Mouse (Mus musculus) left cerebral cortex, adult 11 months (tissue): ENCODE measurements around the gene Bpgm.

ENCODE experiments used
- DNase-seq: peaks from one replicate; pipeline ENCODE4 v3.0.0; 2022; ENCODE audit warnings: low spot score

The Bpgm gene

DNA sequence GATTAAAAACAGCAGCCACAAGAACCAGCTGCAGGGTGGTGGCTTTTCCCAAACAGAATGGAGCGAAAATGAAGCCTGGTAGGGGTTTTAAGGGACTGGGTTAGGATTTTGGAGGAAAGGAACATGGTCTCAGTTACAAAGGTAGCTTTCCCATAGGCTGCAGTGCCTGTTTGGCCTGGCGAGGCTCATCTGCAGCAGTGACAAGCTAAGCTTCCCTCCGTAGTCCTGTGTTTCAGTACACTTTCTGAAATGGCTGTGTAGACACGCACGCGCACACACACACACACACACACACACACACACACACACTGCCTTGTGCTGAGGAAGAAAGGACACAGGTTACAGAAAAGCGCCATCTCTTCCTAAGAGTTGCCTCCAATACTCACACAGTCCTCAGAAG is 7.8 kb downstream of the Bpgm start:
- DNase-seq: no peak

DNA sequence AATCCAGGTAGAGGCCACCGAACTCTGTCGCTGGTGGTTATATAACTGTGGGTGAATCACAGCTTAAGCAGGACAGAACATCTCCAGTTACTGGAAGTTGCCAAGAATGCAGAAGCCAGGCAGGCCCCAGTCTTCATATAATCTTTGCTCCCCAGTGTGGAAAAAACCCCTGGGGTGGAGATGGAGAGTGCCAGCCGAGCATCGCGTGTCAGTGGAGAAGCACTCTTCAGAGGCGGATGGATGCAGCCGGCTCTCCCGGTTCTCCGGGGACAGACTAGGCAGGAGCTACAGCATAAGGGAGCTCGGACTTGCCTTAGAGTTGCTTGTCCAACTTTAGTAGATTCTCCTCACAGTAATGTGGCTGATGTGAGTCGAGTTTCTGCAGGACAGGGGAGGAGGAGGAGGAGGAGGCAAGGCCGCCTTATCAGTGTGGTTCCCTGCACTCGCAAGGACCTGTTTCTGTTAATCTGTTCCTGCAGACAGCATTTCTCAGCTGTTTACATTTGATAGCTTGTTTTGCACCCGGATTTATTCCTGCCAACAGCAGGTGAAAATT is 10.1 kb downstream of the Bpgm start:
- DNase-seq: no peak

DNA sequence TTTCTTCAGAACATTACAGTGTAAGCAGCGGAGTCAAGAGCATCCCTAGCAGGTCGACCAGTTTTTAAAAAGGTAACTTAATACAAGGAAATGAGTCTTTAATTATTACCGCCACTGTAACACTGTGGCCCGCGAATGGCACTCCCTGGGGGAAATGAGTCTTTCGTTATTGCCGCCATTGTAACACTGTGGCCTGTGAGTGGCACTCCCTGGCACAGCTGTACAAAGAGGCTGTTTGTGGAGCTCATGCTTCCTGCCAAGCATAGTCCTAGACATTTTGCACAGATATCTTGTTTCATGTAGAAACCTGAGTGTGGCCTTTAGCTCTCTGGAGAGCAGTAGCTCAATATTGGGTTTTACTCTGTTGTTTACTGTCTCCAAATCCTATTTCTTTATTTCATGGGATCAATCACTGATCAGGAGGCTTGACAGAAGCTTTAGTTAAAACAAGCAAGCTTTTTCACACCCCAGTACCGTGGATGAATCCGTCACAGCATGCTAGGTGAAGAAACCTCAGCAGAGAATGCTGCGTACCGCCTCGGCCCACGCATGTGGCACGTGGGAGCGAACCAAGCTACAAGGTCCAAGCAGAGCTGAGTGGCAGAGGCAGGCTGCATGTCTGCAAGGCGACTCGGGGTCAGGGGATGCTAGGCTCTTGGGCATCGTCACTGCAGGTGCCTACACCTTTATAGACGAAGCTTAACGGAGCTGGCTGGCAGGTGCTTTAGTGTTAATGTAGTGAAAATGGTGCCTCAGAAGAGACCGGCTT is 17.5 kb downstream of the Bpgm start:
- no peak for DNase-seq

DNA sequence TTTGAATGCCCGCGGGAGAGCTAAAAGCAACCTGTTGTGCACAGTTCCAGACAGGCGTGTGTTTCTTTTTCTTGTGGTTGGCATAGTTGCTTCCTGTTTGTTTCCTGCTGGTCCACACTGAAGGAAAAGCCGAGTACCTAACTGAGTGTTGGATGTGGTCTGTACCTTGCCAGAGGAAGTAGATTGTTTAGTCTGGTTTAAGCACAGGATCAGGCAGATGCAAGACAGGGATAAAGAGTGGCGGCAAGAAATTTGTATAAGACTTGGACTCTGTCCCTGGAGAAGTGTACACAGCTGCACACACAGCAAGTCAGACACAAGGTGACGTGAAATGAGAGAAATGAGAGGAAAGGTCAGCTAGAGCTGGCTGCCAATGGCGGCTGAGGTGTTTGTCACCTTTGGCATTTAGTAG is 19.1 kb downstream of the Bpgm start:
- no peak for DNase-seq

DNA sequence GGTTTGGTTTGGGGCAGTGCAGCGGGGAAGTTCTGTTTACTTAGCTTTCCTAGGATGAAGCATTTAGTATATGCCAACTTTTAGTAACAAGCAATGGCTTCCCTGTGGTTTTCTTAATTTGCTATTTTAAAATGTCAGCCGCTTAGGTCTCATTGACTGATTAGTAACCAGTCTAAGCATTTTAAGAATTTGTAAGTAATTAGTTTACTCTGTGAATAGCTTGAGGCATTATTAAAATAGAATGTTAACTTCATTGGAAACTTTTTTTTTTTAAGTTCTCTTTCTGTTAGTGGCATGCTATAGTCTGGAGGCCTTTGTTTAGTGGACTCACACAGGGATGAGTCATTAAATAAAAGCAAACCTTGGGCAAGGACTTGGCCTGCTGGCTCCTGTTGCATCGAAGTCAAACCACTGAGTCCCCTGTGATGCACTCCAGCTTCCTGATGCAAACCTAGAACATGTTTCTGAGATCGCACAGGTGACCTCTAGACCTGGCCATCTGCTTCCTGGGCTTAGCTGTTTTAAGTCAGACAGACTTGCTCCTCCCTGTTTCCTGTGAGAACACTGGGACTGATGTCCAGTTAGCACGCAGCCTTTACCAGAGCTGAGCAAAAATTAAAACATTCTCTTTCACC is 22.1 kb downstream of the Bpgm start:
- DNase-seq: no peak

DNA sequence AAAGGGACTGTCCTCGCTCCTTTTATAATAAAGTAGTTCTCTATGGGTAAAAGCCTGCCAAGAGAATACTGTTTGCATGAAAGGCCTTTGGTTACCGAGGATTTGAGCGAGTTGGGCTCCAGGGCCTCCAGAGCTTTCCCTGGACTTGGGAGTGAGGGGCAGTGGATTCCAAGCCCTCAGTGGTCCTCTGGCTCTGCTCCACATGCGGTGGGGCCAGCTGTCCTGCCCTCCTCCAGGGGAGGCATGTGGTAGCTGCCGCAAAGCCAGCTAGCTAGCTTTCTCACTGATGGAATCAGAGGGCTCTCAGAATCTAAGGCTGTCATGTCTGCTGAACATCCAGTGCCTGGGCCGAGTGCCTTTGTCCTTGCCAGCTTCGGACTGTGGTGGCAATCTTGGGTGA is 26.3 kb downstream of the Bpgm start:
- DNase-seq: no peak

DNA sequence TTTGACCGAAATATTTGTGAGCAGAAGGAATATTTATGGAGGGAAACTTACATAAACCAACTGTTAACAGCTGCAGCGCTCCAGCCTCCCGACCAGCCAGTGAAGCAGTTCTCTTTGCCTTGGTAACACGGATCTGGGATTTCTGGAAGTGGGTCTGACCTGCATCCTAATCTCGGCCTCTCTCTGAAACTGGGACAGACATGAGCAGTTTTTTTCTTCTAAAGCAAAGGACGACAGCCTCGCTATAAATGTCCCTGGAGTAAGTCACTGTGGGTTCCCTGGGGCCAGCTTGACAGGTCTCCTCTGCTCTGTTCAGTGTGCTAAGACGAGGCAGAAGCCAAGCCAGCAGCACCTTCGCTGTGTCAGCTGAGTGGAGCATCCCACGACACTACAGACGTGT is 29.9 kb downstream of the Bpgm start:
- no peak for DNase-seq

DNA sequence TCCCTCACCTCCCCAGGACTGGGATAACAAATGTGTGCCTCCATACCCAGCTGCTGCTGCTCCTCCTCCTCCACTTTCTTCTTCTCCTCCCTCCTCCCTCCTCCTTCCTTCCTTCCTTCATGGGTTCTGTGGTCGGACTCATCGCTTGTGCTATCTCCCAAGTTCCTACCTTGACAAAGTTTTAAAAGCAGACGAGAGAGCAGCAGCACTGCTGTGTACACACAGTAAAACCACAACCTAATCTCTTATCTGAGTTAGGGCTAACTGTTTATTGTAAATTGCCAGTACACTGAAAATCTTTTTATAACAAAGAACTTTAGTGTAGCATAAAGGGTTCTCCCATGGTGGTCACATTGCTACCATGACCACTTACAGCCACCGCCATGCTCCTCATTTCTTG is 31.6 kb downstream of the Bpgm start:
- DNase-seq: no peak

DNA sequence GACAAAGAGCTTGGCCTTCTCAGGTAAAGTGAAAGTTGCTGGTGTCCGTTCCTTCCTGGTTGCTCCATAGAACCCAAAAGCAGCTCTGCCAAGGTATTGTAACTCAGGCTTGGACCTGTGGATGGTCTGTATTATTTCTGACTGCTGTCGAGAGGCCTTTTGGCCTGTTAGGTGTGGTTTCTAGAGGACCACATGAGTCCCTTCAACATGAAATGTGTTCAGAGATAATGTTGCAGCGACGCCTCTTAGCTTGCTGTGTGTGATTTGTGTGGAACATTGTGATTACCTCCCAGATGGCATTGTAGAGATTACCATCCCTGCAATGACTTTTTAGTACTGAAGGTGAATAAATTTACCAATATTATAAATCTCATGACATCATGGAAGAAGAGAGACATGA is 32.0 kb downstream of the Bpgm start:
- DNase-seq: no peak

DNA sequence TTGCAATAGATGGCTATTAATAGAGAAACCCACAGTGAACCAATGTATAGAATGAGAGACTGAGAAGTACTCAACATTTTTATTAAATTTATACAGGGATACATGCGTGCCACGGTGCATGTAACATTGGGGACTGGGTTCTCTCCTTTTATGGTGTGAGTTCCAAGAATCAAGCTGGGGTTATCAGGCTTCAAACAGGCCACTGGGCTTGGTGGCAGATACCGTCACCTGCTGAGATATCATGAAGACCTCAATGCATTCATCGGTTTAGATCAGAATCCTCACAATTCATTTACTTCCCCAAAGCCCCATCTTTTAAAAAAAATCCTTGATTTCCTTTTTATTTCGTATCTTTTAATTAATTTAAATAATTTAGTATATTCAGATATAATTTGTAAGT is 34.3 kb downstream of the Bpgm start:
- DNase-seq: no peak

DNA sequence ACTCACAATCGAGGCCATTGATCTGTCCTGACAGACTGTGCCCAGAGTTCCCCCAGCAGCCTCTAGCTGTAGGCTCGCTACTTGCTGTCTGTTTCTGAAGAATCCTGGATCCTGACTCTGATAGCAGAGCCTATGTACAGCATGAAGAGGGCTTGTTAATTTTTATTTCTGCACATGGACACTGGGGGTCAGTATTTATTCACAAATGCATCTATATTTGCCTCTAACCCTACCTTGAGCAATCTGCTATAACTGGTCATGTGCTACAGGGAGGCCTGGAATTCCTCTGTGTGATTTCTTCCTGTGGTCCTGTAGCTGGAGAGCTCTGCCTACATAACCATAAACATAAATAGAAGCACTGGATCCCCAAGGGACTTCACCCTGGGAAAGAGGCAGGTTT is 35.4 kb downstream of the Bpgm start:
- no peak for DNase-seq

DNA sequence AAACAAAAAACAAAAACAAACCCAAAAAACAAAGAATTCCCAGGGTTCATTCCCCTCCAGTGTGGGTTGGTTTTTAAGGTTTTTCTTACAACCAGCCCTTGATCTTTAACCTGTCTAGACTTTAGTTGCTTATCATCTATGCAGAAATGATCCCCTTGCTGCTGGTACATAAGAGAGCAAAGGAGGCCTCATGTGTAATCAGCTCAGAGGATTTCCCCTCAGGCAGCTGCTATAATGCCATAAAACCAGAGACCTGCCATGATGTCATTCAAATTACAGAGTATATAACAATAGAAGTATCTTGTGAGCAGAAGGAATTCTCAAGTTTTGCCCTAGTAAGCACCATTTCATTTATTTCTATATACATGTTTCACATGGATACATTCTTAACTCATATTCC is 36.7 kb downstream of the Bpgm start:
- no peak for DNase-seq

DNA sequence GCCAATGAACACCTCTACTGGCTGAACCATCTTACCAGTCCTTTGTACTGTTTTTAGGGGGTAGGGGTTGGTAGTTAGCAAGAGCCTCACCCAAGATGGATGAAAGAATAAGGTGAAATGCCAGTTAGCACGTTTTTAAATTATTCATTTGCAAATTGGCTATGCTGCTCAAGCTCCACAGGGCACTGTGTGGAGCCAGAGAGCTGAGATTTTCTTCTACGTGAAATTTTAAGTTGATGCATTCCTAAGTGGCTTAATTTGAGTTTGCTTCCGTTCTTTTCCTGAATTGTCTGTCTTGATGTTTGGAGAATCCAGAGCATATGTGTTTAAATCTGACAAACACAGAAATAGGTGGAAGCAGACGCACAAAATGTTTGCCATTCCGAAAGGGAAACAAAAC is 38.6 kb downstream of the Bpgm start:
- DNase-seq: no peak

DNA sequence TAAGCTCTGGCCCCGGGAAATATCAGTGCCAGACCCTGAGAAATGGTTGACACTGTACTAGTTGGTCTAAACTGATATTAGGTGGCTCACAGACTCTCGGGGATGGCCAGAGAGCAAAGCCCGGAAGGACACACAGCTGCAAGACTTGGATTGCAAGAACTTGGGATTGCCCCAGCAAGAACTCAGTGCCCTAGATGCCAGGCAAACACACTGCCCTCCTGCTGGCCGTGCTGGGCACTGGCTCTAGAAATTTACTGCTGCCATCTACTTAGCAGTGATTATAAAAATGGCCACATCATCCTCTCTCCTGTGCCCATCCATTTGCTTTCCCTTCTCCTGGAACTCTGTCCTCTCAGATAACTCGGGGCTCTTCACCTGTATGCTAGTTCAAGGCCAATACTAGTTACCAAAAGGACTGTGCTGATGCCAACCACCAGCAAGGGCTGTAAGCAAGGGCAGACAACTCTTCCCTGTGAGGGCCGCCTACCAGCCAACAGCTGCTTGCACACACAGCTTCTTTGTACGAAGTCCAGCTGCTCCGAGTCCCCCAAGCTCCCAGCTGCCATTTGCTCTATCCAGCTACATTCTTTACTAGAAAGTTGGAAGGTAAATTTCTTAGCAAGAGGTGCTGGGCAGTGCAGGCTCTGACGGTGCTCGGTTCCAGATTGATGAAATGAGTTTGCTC is 39.2 kb downstream of the Bpgm start:
- no peak for DNase-seq

DNA sequence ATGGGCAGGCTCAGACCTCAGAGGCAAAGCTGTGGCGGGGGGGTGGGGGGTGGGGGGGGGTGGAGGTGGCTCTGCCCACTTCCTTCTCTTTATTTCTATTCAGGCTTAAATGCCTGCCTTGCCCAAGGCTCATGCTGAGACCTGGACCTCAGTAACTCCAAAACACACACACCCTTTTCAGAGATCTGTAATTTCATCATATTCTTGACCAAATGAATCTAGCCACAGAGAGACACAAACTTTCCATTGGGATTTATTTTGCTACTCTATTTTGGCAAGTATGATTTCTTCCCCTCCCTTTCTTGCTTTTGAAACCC is 39.7 kb downstream of the Bpgm start:
- DNase-seq: no peak

DNA sequence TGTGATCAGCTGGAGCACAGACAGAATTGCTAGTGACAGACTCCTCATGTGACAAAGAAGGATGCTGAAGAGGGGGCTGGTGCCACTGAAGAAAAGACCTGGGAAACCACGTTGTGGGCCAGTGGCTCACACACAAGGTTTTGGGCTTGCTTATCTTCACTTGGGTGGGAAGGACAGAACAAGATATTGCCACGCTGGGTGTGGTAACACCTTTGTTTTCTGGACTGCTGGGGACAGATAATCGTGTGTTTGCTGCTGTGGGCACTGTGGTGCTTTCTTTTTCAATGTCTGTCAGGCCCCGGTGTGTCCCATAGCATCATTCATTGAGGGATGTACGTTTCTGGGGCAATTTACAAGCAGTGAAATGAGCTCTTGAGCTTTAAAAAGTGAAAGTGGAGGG is 41.7 kb downstream of the Bpgm start:
- no peak for DNase-seq

DNA sequence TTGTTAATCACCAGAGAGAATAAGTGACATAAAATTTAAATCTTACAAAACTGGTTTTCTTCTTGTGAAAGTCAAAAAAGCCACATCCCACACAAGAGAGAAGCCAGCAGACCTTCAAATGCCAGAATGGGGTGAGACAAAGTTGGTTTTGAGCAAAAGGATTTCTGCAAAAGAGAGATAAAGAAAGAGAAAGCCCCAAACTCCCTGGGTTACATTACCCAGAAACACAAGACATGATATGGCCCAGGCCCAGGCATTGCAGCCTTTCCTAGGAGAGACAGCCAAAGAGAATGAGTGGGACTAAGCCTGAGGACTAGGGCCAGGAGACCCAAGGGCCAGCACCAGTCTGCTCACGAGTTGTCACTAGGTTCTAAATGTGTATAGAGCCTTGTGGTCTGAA is 43.1 kb downstream of the Bpgm start:
- no peak for DNase-seq

DNA sequence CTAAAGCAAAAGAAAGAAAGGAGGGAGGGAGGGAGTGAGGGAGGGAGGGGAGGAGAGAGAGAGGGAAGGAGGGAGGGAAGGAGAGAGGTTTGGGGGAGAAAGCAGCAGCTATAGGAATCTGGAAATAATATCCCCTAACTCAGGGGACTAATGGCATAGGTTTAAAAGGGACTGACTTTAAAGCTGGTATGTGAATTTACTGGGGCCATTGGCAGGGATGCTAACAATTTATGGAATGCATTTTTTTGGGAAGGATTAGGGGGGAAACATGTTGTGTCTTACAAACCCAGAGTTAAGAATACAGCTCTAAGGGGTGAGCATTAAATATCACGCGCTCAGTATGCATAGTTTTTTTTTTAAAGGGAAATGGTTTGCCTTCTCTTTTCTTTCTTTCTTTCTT is 44.5 kb downstream of the Bpgm start:
- DNase-seq: no peak

DNA sequence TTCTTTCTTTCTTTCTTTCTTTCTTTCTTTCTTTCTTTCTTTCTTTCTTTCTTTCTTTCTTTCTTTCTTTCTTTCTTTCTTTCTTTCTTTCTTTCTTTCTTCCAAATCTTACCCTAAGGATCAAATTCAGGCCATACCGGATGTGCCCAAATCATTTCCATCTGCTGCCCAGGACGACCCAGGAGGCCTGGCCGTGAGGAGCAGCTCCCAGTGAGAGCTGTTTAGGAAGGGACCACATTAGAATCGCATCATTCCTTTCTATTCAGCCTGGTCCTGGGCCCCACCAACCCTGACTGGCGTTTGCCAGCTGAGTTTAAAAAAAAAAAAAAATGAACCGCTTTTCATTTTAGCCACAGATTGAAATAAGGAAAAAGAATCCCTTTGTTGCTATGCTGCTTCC is 44.9 kb downstream of the Bpgm start:
- no peak for DNase-seq

DNA sequence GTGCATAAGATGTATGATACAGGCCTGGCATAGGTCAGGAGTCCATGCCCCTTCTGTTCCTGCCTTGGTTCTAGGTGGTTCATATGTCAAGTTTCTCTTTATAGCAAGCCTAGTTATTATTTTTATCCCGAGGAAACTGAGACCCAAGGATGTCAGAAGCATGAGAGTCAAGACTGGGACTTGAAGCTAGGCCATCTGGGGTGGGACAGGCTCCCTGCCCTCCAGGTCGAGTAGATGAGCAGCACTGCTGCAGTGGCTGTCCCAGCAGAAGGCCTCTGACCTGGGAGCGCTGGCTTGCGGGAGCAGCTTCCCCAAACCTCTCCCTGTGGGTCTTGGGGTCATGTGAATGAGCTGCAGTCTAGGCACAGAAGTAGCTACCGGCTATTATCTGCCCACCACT is 47.5 kb downstream of the Bpgm start:
- no peak for DNase-seq

DNA sequence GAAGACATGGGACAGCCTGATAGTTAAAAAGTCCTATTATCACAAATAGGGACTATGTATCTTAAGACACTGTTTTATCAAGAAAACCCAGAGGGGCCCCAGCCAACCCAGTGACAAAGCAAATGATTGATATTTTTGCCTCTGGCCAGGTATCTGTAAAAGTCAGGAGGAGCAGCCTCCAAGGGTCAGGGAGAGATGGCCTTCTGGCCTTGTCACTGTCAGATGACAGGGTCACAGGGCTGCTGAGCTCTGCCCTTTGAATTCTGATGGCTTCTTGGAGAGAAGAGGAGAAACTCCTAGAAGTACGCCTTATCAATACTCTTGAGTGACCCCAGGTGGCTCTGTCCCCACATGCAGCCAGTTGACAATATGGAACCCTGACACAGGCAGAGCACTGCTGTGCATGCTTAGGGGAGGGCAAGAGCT is 49.5 kb downstream of the Bpgm start:
- DNase-seq: no peak

DNA sequence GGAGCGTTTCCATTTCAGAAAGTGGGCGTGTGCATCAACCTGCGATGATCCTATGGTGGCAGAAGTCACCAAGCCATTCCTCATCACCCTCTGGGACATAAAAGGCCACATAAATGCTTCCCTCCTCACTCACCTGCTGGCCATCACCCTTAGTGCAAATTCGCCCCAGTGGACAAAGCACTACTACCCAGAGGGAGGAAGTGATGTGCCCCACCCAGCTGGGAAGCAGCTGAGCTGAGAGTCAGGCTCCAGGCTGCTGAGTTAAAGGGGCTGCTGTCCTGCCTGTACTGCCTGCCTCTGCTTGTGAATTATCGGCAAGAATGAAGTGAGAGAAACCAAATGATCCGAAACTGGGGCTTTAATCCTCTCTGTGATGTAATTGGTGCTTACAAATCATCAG is 49.9 kb downstream of the Bpgm start:
- no peak for DNase-seq

DNA sequence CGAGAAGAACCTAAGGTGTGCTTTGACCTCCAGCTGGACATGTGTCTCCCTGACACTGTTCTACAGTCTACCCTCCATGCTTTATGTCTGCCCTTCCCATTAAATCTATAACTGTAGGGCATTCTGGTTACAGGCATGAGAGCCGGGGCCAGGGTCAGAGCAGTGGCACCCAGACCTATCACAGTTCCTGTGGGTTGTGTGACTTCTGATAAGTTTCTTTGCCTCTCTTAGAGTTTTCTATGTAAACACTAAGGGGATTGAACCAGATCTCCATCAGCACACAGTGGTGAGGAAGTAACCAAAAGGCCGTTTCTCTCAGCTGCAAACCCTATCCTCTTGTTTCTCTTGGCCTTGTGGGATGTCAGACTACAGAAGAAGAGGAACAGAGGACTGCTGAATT is 50.4 kb downstream of the Bpgm start:
- DNase-seq: no peak
